Mouse (Mus musculus) ES-E14 (cell line): Measurements from ENCODE around the gene Prph2. TPM values are rescaled to one million over a fixed set of nuclear protein-coding genes. Genes with fewer than 3 reads are reported as not detected.

Source experiments
- DNase-seq: peaks from one replicate; pipeline ENCODE4 v3.0.0-alpha.2; 2013; ENCODE audit warnings: low read depth, low spot score
- H3K27ac ChIP-seq: 2 replicates; pipeline ENCODE4 v1.5.1; 2012; ENCODE audit warnings: low read depth, mild to moderate bottlenecking, low read length, moderate library complexity, mixed read lengths; ENCODE audit not compliant: poor library complexity, insufficient read depth, severe bottlenecking
- H3K36me3 ChIP-seq: 2 replicates; pipeline ENCODE4 v1.6.1; 2012; ENCODE audit warnings: mild to moderate bottlenecking, low read length, moderate library complexity, mixed read lengths; ENCODE audit not compliant: control insufficient read depth, poor library complexity, insufficient read depth, severe bottlenecking
- H3K4me1 ChIP-seq, 2 experiments: fragments of 150-350 bp in 1 of 2; sonication (generic) in 1 of 2; 2 replicates each; pipeline ENCODE4 v1.6.1; 2012; ENCODE audit warnings: low read length in 2 of 2, mild to moderate bottlenecking in 1 of 2, mixed read lengths in 1 of 2; ENCODE audit not compliant: control insufficient read depth in 2 of 2, insufficient read depth in 2 of 2, poor library complexity in 1 of 2
- H3K4me3 ChIP-seq, 2 experiments: fragments of 150-350 bp in 1 of 2; sonication (generic) in 1 of 2; 2 replicates each; pipeline ENCODE4 v1.5.1; 2012; ENCODE audit warnings: low read length in 2 of 2, low read depth in 1 of 2, mild to moderate bottlenecking in 1 of 2, mixed read lengths in 1 of 2; ENCODE audit not compliant: insufficient read depth in 1 of 2, poor library complexity in 1 of 2, severe bottlenecking in 1 of 2
- H3K9ac ChIP-seq: 2 replicates; pipeline ENCODE4 v1.6.1; 2012; ENCODE audit warnings: low read depth, mild to moderate bottlenecking, low read length, mixed read lengths; ENCODE audit not compliant: poor library complexity, insufficient read depth, severe bottlenecking
- H3K9me3 ChIP-seq: fragments of 150-350 bp; sonication (generic); 2 replicates; pipeline ENCODE4 v1.6.1; 2012; ENCODE audit warnings: low read depth, mild to moderate bottlenecking, low read length; ENCODE audit not compliant: control insufficient read depth, insufficient read depth
- CHD2 ChIP-seq: IDR thresholded peaks from 2 replicates; pipeline ENCODE4 v1.6.1; 2014; ENCODE audit warnings: mild to moderate bottlenecking, low read depth, low read length, inconsistent platforms
- HCFC1 ChIP-seq: IDR thresholded peaks from 2 replicates; pipeline ENCODE4 v1.6.1; 2012; ENCODE audit warnings: low read length, inconsistent platforms, borderline replicate concordance; ENCODE audit not compliant: insufficient read depth
- MAFK ChIP-seq: IDR thresholded peaks from 2 replicates; pipeline ENCODE4 v1.6.1; 2014; ENCODE audit warnings: mild to moderate bottlenecking, low read depth, low read length, inconsistent platforms; ENCODE audit not compliant: insufficient read depth
- ZC3H11A ChIP-seq: IDR thresholded peaks from 2 replicates; pipeline ENCODE4 v1.6.1; 2012; ENCODE audit warnings: low read depth, mild to moderate bottlenecking, inconsistent platforms, low read length, borderline replicate concordance
- ZNF384 ChIP-seq: IDR thresholded peaks from 2 replicates; pipeline ENCODE4 v1.6.1; 2012; ENCODE audit warnings: low read depth, low read length, inconsistent platforms
- in situ Hi-C, 2 experiments: fragments of 600-800 bp; cut with MboI; formaldehyde crosslinking; loops; one replicate each; pipeline ENCODE4 v1.15.1; 2025; ENCODE audit warnings: low sequenced_read_pairs in 2 of 2, inconsistent platforms in 1 of 2; ENCODE audit not compliant: unreplicated experiment in 2 of 2
- total RNA-seq: library from RNA; depleted of rRNA; stranded (reverse); fragments of 300-350 nt; gene quantifications from 2 replicates; pipeline ENCODE4 v1.2.3, GENCODE M21; 2012; rRNA removed

The Prph2 gene
- total RNA-seq: 0.18 and 0.48 TPM in 2 replicates

- no peak within 1 kb of the TSS for H3K9ac ChIP-seq
- in situ Hi-C loops: no loop called here
- peak within 1 kb of the TSS in 1 of 2 experiments; percentile 21; a peak in 2 of 4 replicates for H3K4me3 ChIP-seq
- H3K4me1 ChIP-seq: peaks cover 0 to 9% of the 10 kb centered on the region in 2 experiments; a peak in 1 of 4 replicates
- H3K9me3 ChIP-seq: no peaks in the 10 kb centered on the region
- no peak for DNase-seq
- H3K36me3 ChIP-seq: no peaks in the 10 kb centered on the region
- no peak within 1 kb of the TSS for H3K27ac ChIP-seq
- TF ChIP-seq HCFC1 (no peak), CHD2 (no peak), ZC3H11A (no peak), ZNF384 (no peak), MAFK (no peak)
These were observed at the start of gene Prph2 for GRCm38 (mm10) chr17:46910186-46910585. TSS of gene Prph2 (plus strand) at chr17:46910459.

GRCm38 (mm10) chr17:46864566-46865195, 45.6 kb upstream of the Prph2 start:
- Histone ChIP-seq H3K4me1 (peaks cover 5 to 15% of the 10 kb centered on the region in 2 experiments; a peak in 3 of 4 replicates), H3K9ac (no peak overlapping the region), H3K27ac (no peak overlapping the region; the same call in 1 of the 2 replicates), H3K9me3 (no peaks in the 10 kb centered on the region; the same call in 1 of the 2 replicates), H3K4me3 (no peak overlapping the region), H3K36me3 (no peaks in the 10 kb centered on the region)
- DNase-seq: no peak
- TF ChIP-seq ZNF384 (no peak), ZC3H11A (no peak), CHD2 (no peak), HCFC1 (no peak), MAFK (no peak)
- in situ Hi-C loops: no loop called here

GRCm38 (mm10) chr17:46866836-46867235, 43.4 kb upstream of the Prph2 start:
- H3K4me3 ChIP-seq: no peak overlapping the region
- H3K27ac ChIP-seq: no peak overlapping the region
- no peak for DNase-seq
- TF ChIP-seq HCFC1 (no peak), CHD2 (no peak), ZNF384 (no peak), ZC3H11A (no peak), MAFK (no peak)
- H3K36me3 ChIP-seq: no peaks in the 10 kb centered on the region
- H3K9me3 ChIP-seq: no peaks in the 10 kb centered on the region; the same call in 1 of the 2 replicates
- H3K9ac ChIP-seq: no peak overlapping the region
- peaks cover 7 to 23% of the 10 kb centered on the region in 2 experiments; a peak in 3 of 4 replicates for H3K4me1 ChIP-seq
- in situ Hi-C loops: no loop called here

GRCm38 (mm10) chr17:46870204-46870798, 40.0 kb upstream of the Prph2 start:
- Histone ChIP-seq H3K9me3 (no peaks in the 10 kb centered on the region; the same call in 1 of the 2 replicates), H3K9ac (no peak overlapping the region), H3K27ac (no peak overlapping the region), H3K4me1 (peaks cover 15 to 36% of the 10 kb centered on the region in 2 experiments), H3K36me3 (no peaks in the 10 kb centered on the region), H3K4me3 (no peak overlapping the region)
- no peak for DNase-seq
- TF ChIP-seq HCFC1: no peak
- in situ Hi-C loops: no loop called here
